In genomic region chr19:45837050-45837994, GRCm38 (mm10) we compare ENCODE assay signal across 17 mouse cellular contexts. TPM values are rescaled to one million over a fixed set of nuclear protein-coding genes. Genes with fewer than 3 reads are reported as not detected.
A peak's percentile ranks its signal among the peaks of the same experiment; 100 is the strongest.
DNase-seq lines count a peak whose midpoint lies in the region; ATAC-seq and TF ChIP-seq lines count a peak whose summit lies in the region.
"Had no signal": no experiment of that assay in that cellular context is flagged by ENCODE, and none has a peak within 500 bp of the region (broad histone marks: within the 10 kb centered on the region; RNA-seq: fewer than 3 reads in every experiment).

No protein-coding gene starts in this region.

- H3K36me3 ChIP-seq in limb, embryonic 15.5 days: 0 out of 2 replicates have a peak, but pooled peaks cover 5% of the 10 kb centered on the region
- H3K36me3 ChIP-seq: forebrain, embryonic 10.5 days had no signal

- WGBS in limb, embryonic 15.5 days: 78% methylated on average over 12 of the region's 12 CpGs

- DNase-seq in gastrocnemius, adult 2 months: peak; percentile 25
- no peak for DNase-seq in gastrocnemius, adult 8-10 months (ENCODE audit: low spot score in 2 of 2)
- peak; percentile 39 for DNase-seq in layer of hippocampus, adult 9-11 months
- DNase-seq in layer of hippocampus, postnatal 25 days (ENCODE audit: extremely low spot score in 1 of 2, low spot score in 1 of 2): no peak
- DNase-seq in brain, adult 2 months (ENCODE audit: low read depth, low spot score): peak; percentile 58
- no peak for DNase-seq in urinary bladder, adult 18-20 months (ENCODE audit: low spot score in 2 of 2)
- DNase-seq in spleen, adult 12 weeks (ENCODE audit: low spot score): no peak
- DNase-seq: cerebellum, adult 8-10 months; gastrocnemius, postnatal 25 days; heart, postnatal 10 days; thymus, postnatal 25 days had no signal

- no peak overlapping the region for H3K4me2 ChIP-seq in limb, embryonic 15.5 days

- TF ChIP-seq CTCF in gastrocnemius, adult 2 months (IDR thresholded peaks at IDR 0.05): no peak

- H3K9ac ChIP-seq in limb, embryonic 15.5 days: no peak overlapping the region

- H3K27ac ChIP-seq in gastrocnemius, adult 2 months: peak overlapping the region; percentile 51
- H3K27ac ChIP-seq in limb, embryonic 15.5 days: peak overlapping the region; percentile 74
- H3K27ac ChIP-seq: forebrain, embryonic 10.5 days had no signal

- no peaks in the 10 kb centered on the region for H3K9me3 ChIP-seq in limb, embryonic 15.5 days
- H3K9me3 ChIP-seq: forebrain, embryonic 10.5 days; megakaryocyte, embryonic 14.5 days had no signal

- no peak overlapping the region for H3K4me3 ChIP-seq in gastrocnemius, adult 2 months
- no peak overlapping the region for H3K4me3 ChIP-seq in limb, embryonic 15.5 days
- H3K4me3 ChIP-seq: forebrain, embryonic 10.5 days; megakaryocyte, embryonic 14.5 days had no signal

- intact Hi-C loops in gastrocnemius, adult 2 months (cut with DNase I): no loop called here

- ATAC-seq in limb, embryonic 15.5 days (ENCODE audit: insufficient number of reproducible peaks, low FRiP score, low TSS enrichment, low read depth): no peak
- ATAC-seq: intestine, postnatal 0 days had no signal

- H3K4me1 ChIP-seq in limb, embryonic 15.5 days: peaks cover 2% of the 10 kb centered on the region; the same call in 1 of the 2 replicates
- H3K4me1 ChIP-seq: forebrain, embryonic 10.5 days had no signal

- no peaks in the 10 kb centered on the region for H3K27me3 ChIP-seq in limb, embryonic 15.5 days

RNA-seq across cellular contexts. Expression of gene Kcnip2, which starts 21.5 kb away (rescaled TPM):
- under 1 TPM; 0.48 to 0.70 TPM for total RNA-seq in gastrocnemius, adult 2 months (2021)
- under 1 TPM; 0.39 to 0.78 (median 0.58) TPM for total RNA-seq in gastrocnemius, adult 8-10 months (2022)
- 100 to 1,000 TPM; 229 to 230 TPM for total RNA-seq in layer of hippocampus, postnatal 25 days (2021)
- polyA plus RNA-seq in limb, embryonic 15.5 days (2015; fragmentation: Nextera tagmentation; extraction: Ambion mirVana): 0.65 and 0.69 TPM in 2 replicates
- total RNA-seq: MEL had no signal
- polyA plus RNA-seq: C2C12 had no signal

RNA-seq across cellular contexts. Expression of gene Mgea5, which starts 53.7 kb away (rescaled TPM):
- total RNA-seq in gastrocnemius, adult 2 months (2021): 10 to 100 TPM; 35.2 to 41.8 TPM
- total RNA-seq in gastrocnemius, adult 8-10 months (2022): 10 to 100 TPM; 32.7 to 43.3 (median 39.8) TPM
- 100 to 1,000 TPM; 147 to 148 TPM for total RNA-seq in layer of hippocampus, postnatal 25 days (2021)
- polyA plus RNA-seq in limb, embryonic 15.5 days (2015; fragmentation: Nextera tagmentation; extraction: Ambion mirVana): 40.5 and 47.3 TPM in 2 replicates

Comparison
In these comparisons a context has a peak if more than half of its experiments do, and no peak if none do; other contexts are left out.
1. DNase-seq: peak in gastrocnemius, adult 2 months (single experiment), layer of hippocampus, adult 9-11 months (single experiment) and brain, adult 2 months (single experiment); none in gastrocnemius, adult 8-10 months (0 of 2), layer of hippocampus, postnatal 25 days (0 of 2), urinary bladder, adult 18-20 months (0 of 2) and spleen, adult 12 weeks (single experiment).
2. RNA of gene Kcnip2, which starts 21.5 kb away (total RNA-seq): 229 to 230 TPM in layer of hippocampus, postnatal 25 days; 0.39 to 0.78 TPM in gastrocnemius, adult 8-10 months and 0.48 to 0.70 TPM in gastrocnemius, adult 2 months; every median in the first group is over 100 times any median in the second.